Mouse (Mus musculus) forebrain, postnatal 0 days (tissue): ENCODE data around the gene Cd6. TPM values are rescaled to one million over a fixed set of nuclear protein-coding genes. Genes with fewer than 3 reads are reported as not detected.

Experiments used
- ATAC-seq: fragments of 200-750 bp; cut with Nextera tagmentation; 2 replicates; pipeline ENCODE4 v1.8.0; 2017; ENCODE audit warnings: mild to moderate bottlenecking, moderate library complexity
- DNase-seq: peaks from one replicate; pipeline ENCODE4 v3.0.0-alpha.2; 2015
- H3K27ac ChIP-seq: fragments of 300-500 bp; sonication (generic); 2 replicates; pipeline ENCODE4 v1.5.1; 2014; ENCODE audit warnings: low read depth, mild to moderate bottlenecking, antibody characterized with exemption, low read length, moderate library complexity, mixed read lengths
- H3K27me3 ChIP-seq: fragments of 300-500 bp; sonication (generic); 2 replicates; pipeline ENCODE4 v1.6.1; 2014; ENCODE audit warnings: mild to moderate bottlenecking, low read length, mixed read lengths; ENCODE audit not compliant: insufficient read depth
- H3K36me3 ChIP-seq: fragments of 300-500 bp; sonication (generic); 2 replicates; pipeline ENCODE4 v1.6.1; 2014; ENCODE audit warnings: mild to moderate bottlenecking, moderate library complexity; ENCODE audit not compliant: insufficient read depth
- H3K4me1 ChIP-seq: fragments of 300-500 bp; sonication (generic); 2 replicates; pipeline ENCODE4 v1.6.1; 2014; ENCODE audit warnings: antibody characterized with exemption; ENCODE audit not compliant: insufficient read depth
- H3K4me2 ChIP-seq: fragments of 300-500 bp; sonication (generic); 2 replicates; pipeline ENCODE4 v1.6.1; 2014; ENCODE audit warnings: low read depth, mild to moderate bottlenecking, moderate library complexity
- H3K4me3 ChIP-seq: fragments of 300-500 bp; sonication (generic); 2 replicates; pipeline ENCODE4 v1.5.1; 2014; ENCODE audit warnings: low read depth, low read length, mixed read lengths
- H3K9ac ChIP-seq: fragments of 300-500 bp; sonication (generic); 2 replicates; pipeline ENCODE4 v1.6.1; 2014; ENCODE audit warnings: mild to moderate bottlenecking
- H3K9me3 ChIP-seq: fragments of 300-500 bp; sonication (generic); 2 replicates; pipeline ENCODE4 v1.6.1; 2016; ENCODE audit warnings: low read length
- CTCF ChIP-seq: sonication (generic); IDR thresholded peaks from 2 replicates; pipeline ENCODE4 v1.5.1; 2016; ENCODE audit warnings: antibody characterized with exemption, control low read depth, low read depth
- WGBS: fragments of 180-500 bp; shearing (Covaris S2); extraction: QIAGEN DNeasy Blood & Tissue Kit; methylation state at CpG from one replicate; pipeline ENCODE4 v1.1.7; 2014; 5-methylcytosine and 5-hydroxymethylcytosine counted together
- polyA plus RNA-seq: library from polyadenylated mRNA; unstranded; fragments of >200 nt; fragmentation: Nextera tagmentation; extraction: Ambion mirVana; gene quantifications from 2 replicates; pipeline ENCODE4 v1.2.1, GENCODE M21; 2015
- total RNA-seq: library from RNA; depleted of rRNA; stranded (reverse); fragments of >200 nt; gene quantifications from 2 replicates; pipeline ENCODE4 v1.2.3, GENCODE M21; 2014

The Cd6 gene
- total and polyA plus RNA-seq, 2 experiments from 2014 or later = 0.05 TPM; not detected in 1

DNA sequence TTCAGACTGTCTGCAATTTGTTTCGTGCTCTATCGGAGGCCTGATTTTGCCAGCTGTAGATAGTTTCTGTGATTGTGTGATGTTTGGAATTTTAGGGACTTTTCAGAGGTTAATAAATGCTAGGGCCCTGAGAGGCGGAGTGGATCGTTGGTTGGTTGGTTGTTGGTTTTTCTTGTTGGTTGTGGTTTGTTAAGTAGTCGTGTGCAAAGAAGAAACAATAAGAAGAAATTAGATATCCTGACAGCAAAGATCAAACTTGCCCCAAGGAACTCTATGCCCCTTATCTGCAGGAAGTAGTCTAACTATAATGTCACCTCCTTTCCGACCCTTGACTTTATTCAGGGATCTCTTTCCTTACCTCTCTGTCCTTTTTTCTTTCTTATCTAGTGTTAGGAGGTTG is 18.4 kb downstream of the Cd6 start:
- 88% methylated on average over 6 of the region's 6 CpGs for WGBS
- H3K9ac ChIP-seq = no peak overlapping the region
- no peak overlapping the region for H3K4me2 ChIP-seq
- no peaks in the 10 kb centered on the region for H3K36me3 ChIP-seq
- no peak overlapping the region for H3K27ac ChIP-seq
- no peaks in the 10 kb centered on the region for H3K9me3 ChIP-seq
- TF ChIP-seq CTCF = no peak
- H3K27me3 ChIP-seq = no peaks in the 10 kb centered on the region
- ATAC-seq = no peak
- H3K4me1 ChIP-seq = peaks cover 9% of the 10 kb centered on the region; the same call in 1 of the 2 replicates
- no peak for DNase-seq
- H3K4me3 ChIP-seq = no peak overlapping the region

DNA sequence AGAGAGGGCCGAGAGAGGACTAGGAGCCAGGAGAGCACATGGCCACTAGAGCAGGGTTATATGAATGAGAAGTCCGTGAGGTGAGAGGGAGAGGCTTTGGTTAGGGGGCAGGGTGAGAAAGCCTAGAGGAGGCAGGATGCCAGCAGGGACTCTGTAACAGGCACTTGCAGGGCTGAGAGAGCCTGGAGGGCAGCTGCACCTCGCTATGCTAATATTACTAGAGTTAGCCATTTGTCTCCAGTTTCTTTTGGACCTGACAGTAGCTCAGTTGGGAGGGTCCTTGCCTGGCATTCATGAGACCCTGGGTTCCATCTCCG is 19.7 kb downstream of the Cd6 start:
- H3K27ac ChIP-seq = peak overlapping the region; percentile 76
- ATAC-seq (peak; percentile 1; the same call in 1 of the 2 replicates), DNase-seq (no peak)
- no peak overlapping the region for H3K9ac ChIP-seq
- H3K9me3 ChIP-seq = no peaks in the 10 kb centered on the region
- no peak overlapping the region for H3K4me2 ChIP-seq
- WGBS = 42% methylated on average over 4 of the region's 4 CpGs
- peaks cover 9% of the 10 kb centered on the region; the same call in 1 of the 2 replicates for H3K4me1 ChIP-seq
- no peaks in the 10 kb centered on the region for H3K36me3 ChIP-seq
- no peak for TF ChIP-seq CTCF
- H3K27me3 ChIP-seq = no peaks in the 10 kb centered on the region
- no peak overlapping the region for H3K4me3 ChIP-seq

DNA sequence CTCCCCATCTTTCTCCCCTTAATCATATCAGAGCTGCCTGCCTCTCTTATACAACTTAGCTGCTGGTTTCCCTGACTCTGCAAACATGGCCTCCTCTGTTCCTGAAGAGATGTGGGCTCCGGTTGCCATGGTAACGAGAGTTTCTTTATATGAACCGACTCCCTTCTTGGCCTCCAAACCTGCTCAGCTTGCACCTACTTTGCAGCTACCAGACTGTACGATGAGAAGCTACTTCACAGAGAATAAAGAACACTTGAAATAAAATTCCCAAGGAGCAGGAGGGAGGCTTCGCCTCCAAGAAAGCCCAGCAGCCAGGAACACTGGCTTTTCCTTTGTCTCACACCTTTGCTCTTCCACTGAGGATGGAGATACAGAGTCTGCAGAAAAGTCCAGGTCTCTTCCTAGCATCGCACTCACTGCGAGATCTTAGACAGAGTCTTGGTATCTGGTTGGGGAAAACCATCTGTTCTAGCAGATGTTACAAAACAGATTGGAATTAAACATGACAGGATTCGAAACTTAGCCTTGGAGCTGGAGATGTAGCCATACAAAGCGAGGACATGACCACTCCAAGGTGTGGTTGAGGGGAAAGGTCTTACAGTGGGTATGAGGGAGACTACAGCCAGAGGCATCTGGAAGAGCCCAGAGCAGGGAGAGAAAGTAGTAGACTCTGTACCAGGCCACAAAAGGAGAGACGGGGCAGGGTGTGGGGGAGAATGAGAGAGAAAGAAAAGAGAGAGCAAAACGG is 20.3 kb downstream of the Cd6 start:
- Histone ChIP-seq H3K36me3 (no peaks in the 10 kb centered on the region), H3K4me3 (no peak overlapping the region), H3K4me2 (no peak overlapping the region), H3K9me3 (no peaks in the 10 kb centered on the region), H3K27me3 (no peaks in the 10 kb centered on the region), H3K9ac (no peak overlapping the region), H3K27ac (peak overlapping the region; percentile 76), H3K4me1 (peaks cover 9% of the 10 kb centered on the region; the same call in 1 of the 2 replicates)
- ATAC-seq = peak; percentile 92
- 48% methylated on average over 11 of the region's 11 CpGs for WGBS
- TF ChIP-seq CTCF = no peak
- DNase-seq = peak; percentile 89

DNA sequence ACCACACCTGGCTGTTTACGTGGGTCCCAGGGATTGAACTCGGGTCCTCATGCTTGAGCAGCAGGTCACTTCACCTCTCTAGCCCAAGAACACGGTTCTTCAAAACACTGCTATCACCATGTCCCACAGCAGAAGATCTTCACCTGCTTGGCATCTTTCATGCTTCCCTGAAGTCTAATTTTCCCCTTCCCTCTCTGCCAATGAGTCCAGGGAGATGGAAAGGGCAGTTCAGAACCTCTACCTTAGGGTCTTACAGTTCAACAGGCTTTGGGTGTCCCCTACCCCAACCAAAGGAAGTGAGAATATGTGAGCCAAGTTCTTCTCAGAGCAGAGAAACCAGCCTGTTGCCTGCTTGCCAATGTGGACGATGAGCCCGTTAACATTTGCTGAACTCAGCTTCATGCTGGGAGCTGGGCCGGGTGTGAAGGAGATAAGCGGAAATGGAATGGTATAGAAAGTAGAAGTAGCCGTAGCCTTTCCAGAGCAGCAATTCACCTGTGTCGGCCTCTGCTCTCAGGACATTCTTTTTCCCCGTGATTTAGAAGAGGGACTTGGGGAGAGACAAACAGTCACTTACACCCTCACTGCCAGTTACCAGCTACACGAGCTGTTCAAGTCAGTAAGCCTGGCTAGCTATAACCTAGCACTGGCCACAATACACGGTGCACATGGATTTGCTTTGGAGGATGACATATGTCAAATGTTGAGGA is 21.2 kb downstream of the Cd6 start:
- Histone ChIP-seq H3K4me2 (no peak overlapping the region), H3K27me3 (no peaks in the 10 kb centered on the region), H3K9ac (no peak overlapping the region), H3K27ac (peak overlapping the region; percentile 76), H3K4me1 (peaks cover 9% of the 10 kb centered on the region; the same call in 1 of the 2 replicates), H3K9me3 (no peaks in the 10 kb centered on the region), H3K36me3 (no peaks in the 10 kb centered on the region), H3K4me3 (no peak overlapping the region)
- no peak for TF ChIP-seq CTCF
- ATAC-seq = peak; percentile 26
- no peak for DNase-seq
- 80% methylated on average over 12 of the region's 12 CpGs for WGBS

DNA sequence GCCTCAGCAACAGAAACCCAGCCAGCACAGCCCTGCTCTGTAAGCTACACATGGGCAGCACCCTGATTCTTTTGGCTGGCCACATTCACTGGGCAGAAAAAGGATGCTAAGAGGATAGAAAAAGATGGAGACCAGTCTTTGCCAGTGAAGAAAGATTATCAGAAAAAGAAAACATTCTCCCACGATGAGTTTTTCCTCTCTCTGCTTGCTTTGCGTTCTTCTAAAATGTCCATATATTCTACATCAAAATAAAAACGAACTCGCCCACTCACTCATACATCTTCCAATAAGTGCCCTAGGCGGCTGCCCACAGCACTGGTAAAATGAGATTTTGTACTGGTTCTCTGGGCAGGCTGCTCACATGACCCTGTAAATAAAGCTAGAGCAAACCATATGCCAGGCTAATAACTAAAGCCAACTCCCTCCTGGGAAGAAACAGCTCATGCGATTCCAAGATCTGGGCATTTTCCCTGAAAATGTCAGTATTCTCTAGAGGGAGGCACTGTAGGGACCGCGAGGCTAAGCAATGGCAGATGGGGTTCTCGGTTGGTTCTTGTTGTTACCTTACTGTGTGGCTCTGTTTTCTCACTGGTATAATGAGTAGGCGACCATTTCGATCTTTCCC is 24.1 kb downstream of the Cd6 start:
- no peak overlapping the region for H3K9ac ChIP-seq
- H3K27ac ChIP-seq = peak overlapping the region; percentile 50; the same call in 1 of the 2 replicates
- H3K9me3 ChIP-seq = no peaks in the 10 kb centered on the region
- TF ChIP-seq CTCF = no peak
- WGBS = 76% methylated on average over 11 of the region's 11 CpGs
- H3K4me1 ChIP-seq = peaks cover 14% of the 10 kb centered on the region
- DNase-seq = no peak
- no peak overlapping the region for H3K4me2 ChIP-seq
- H3K4me3 ChIP-seq = no peak overlapping the region
- ATAC-seq = no peak
- H3K36me3 ChIP-seq = no peaks in the 10 kb centered on the region
- H3K27me3 ChIP-seq = no peaks in the 10 kb centered on the region

DNA sequence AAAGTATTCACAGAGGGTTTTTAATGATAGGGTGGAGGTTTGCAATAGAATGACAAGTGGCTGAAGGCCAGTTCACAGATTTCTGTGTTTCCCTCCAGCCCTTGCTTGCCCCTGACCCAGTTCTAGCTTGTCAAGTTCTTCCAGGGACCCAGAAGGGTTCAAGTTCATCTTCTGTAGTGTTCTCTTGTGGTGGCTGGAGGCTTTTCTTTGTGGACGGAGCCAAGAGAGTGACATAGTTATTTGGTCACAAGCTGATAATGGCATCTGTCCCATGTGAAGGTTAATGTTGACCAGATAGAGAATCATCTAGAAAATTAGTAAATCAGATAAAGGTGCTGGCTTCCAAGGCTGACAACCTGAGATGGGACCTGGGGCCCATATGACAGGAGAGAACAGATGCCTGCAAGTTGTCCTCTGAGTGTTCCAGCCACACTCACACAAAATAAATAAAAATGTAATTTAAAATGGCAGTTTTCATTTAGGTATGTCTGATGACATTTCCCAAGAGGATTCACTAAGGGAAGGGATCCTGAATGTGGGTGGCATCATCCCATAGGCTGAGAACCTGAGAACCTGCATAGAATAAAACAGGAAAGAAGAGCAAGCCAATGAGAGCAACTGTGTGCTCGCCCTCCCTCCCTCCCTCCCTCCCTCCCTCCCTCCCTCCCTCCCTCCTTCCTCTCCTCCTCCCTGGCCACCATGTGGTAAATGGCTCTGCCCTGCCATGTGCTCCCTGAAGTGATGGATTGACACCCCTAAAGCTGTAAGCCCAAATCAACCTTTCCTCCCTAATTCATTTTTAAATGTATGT is 24.8 kb downstream of the Cd6 start:
- H3K4me1 ChIP-seq = peaks cover 14% of the 10 kb centered on the region
- no peak overlapping the region for H3K4me2 ChIP-seq
- H3K27me3 ChIP-seq = no peaks in the 10 kb centered on the region
- 0 out of 2 replicates have a peak overlapping the region, but pooled peaks have one; percentile 50 for H3K27ac ChIP-seq
- ATAC-seq (no peak), DNase-seq (no peak)
- no peaks in the 10 kb centered on the region for H3K36me3 ChIP-seq
- no peak overlapping the region for H3K9ac ChIP-seq
- H3K9me3 ChIP-seq = no peaks in the 10 kb centered on the region
- no peak for TF ChIP-seq CTCF
- WGBS = 91% methylated on average over 2 of the region's 2 CpGs
- H3K4me3 ChIP-seq = no peak overlapping the region
